Mouse (Mus musculus): ENCODE data around the gene Olfr610. TPM values are rescaled to one million over a fixed set of nuclear protein-coding genes. Genes with fewer than 3 reads are reported as not detected.

The Olfr610 gene
- polyA plus RNA-seq, 1 experiment from 2014 or later: not detected

Other genes starting within 250 kb of the Olfr610 start
- gene Olfr596, start 206.5 kb downstream of the Olfr610 start, polyA plus RNA-seq (2014; fragmentation: Nextera tagmentation; extraction: Ambion mirVana): not detected in 2 replicates
- gene Olfr597, start 195.8 kb downstream of the Olfr610 start, polyA plus RNA-seq (2014; fragmentation: Nextera tagmentation; extraction: Ambion mirVana): not detected in 2 replicates
- gene Olfr598, start 188.6 kb downstream of the Olfr610 start, polyA plus RNA-seq (2014; fragmentation: Nextera tagmentation; extraction: Ambion mirVana): not detected in 2 replicates
- gene Olfr599, start 176.2 kb downstream of the Olfr610 start, polyA plus RNA-seq (2014; fragmentation: Nextera tagmentation; extraction: Ambion mirVana): not detected in 2 replicates
- gene Olfr600, start 162.5 kb downstream of the Olfr610 start, polyA plus RNA-seq (2014; fragmentation: Nextera tagmentation; extraction: Ambion mirVana): not detected in 2 replicates
- not detected in 2 replicates for gene Olfr601, start 149.5 kb downstream of the Olfr610 start, polyA plus RNA-seq (2014; fragmentation: Nextera tagmentation; extraction: Ambion mirVana)
- not detected in 2 replicates for gene Olfr603, start 125.9 kb downstream of the Olfr610 start, polyA plus RNA-seq (2014; fragmentation: Nextera tagmentation; extraction: Ambion mirVana)
- not detected in 2 replicates for gene Usp17lc, start 97.0 kb downstream of the Olfr610 start, polyA plus RNA-seq (2014; fragmentation: Nextera tagmentation; extraction: Ambion mirVana)
- not detected in 2 replicates for gene Olfr605, start 66.7 kb downstream of the Olfr610 start, polyA plus RNA-seq (2014; fragmentation: Nextera tagmentation; extraction: Ambion mirVana)
- gene Olfr606, start 63.1 kb downstream of the Olfr610 start, polyA plus RNA-seq (2014; fragmentation: Nextera tagmentation; extraction: Ambion mirVana): not detected in 2 replicates
- gene Olfr607, start 48.0 kb downstream of the Olfr610 start, polyA plus RNA-seq (2014; fragmentation: Nextera tagmentation; extraction: Ambion mirVana): not detected in 2 replicates
- not detected in 2 replicates for gene Olfr608, start 42.2 kb downstream of the Olfr610 start, polyA plus RNA-seq (2014; fragmentation: Nextera tagmentation; extraction: Ambion mirVana)
- gene Olfr609, start 14.1 kb downstream of the Olfr610 start, polyA plus RNA-seq (2014; fragmentation: Nextera tagmentation; extraction: Ambion mirVana): not detected in 2 replicates
- gene Olfr611, start 8.7 kb upstream of the Olfr610 start, polyA plus RNA-seq (2014; fragmentation: Nextera tagmentation; extraction: Ambion mirVana): not detected in 2 replicates
- not detected in 2 replicates for gene Olfr612, start 30.6 kb upstream of the Olfr610 start, polyA plus RNA-seq (2014; fragmentation: Nextera tagmentation; extraction: Ambion mirVana)
- not detected in 2 replicates for gene Olfr613, start 36.0 kb upstream of the Olfr610 start, polyA plus RNA-seq (2014; fragmentation: Nextera tagmentation; extraction: Ambion mirVana)
- gene Olfr615, start 44.0 kb upstream of the Olfr610 start, polyA plus RNA-seq (2014; fragmentation: Nextera tagmentation; extraction: Ambion mirVana): not detected in 2 replicates
- gene Olfr616, start 57.0 kb upstream of the Olfr610 start, polyA plus RNA-seq (2014; fragmentation: Nextera tagmentation; extraction: Ambion mirVana): not detected in 2 replicates
- not detected in 2 replicates for gene Olfr617, start 60.9 kb upstream of the Olfr610 start, polyA plus RNA-seq (2014; fragmentation: Nextera tagmentation; extraction: Ambion mirVana)
- gene Olfr618, start 78.0 kb upstream of the Olfr610 start, polyA plus RNA-seq (2014; fragmentation: Nextera tagmentation; extraction: Ambion mirVana): not detected in 2 replicates
- not detected in 2 replicates for gene Olfr619, start 88.5 kb upstream of the Olfr610 start, polyA plus RNA-seq (2014; fragmentation: Nextera tagmentation; extraction: Ambion mirVana)
- gene Olfr620, start 100.4 kb upstream of the Olfr610 start, polyA plus RNA-seq (2014; fragmentation: Nextera tagmentation; extraction: Ambion mirVana): not detected in 2 replicates
- gene Olfr622, start 130.6 kb upstream of the Olfr610 start, polyA plus RNA-seq (2014; fragmentation: Nextera tagmentation; extraction: Ambion mirVana): not detected in 2 replicates
- gene Olfr623, start 151.6 kb upstream of the Olfr610 start, polyA plus RNA-seq (2014; fragmentation: Nextera tagmentation; extraction: Ambion mirVana): not detected in 2 replicates
- gene Olfr624, start 159.1 kb upstream of the Olfr610 start, polyA plus RNA-seq (2014; fragmentation: Nextera tagmentation; extraction: Ambion mirVana): 0.04 TPM in 1 of 2 replicates, not detected in the other
- not detected in 2 replicates for gene Olfr625-ps1, start 170.6 kb upstream of the Olfr610 start, polyA plus RNA-seq (2014; fragmentation: Nextera tagmentation; extraction: Ambion mirVana)
- not detected in 2 replicates for gene Olfr243, start 202.5 kb upstream of the Olfr610 start, polyA plus RNA-seq (2014; fragmentation: Nextera tagmentation; extraction: Ambion mirVana)
- not detected in 2 replicates for gene Olfr628, start 218.3 kb upstream of the Olfr610 start, polyA plus RNA-seq (2014; fragmentation: Nextera tagmentation; extraction: Ambion mirVana)
- gene Olfr629, start 232.8 kb upstream of the Olfr610 start, polyA plus RNA-seq (2014; fragmentation: Nextera tagmentation; extraction: Ambion mirVana): not detected in 2 replicates
- not detected in 2 replicates for gene Olfr630, start 245.2 kb upstream of the Olfr610 start, polyA plus RNA-seq (2014; fragmentation: Nextera tagmentation; extraction: Ambion mirVana)